10 mouse cellular contexts compared by ENCODE assay signal in the genomic region with DNA sequence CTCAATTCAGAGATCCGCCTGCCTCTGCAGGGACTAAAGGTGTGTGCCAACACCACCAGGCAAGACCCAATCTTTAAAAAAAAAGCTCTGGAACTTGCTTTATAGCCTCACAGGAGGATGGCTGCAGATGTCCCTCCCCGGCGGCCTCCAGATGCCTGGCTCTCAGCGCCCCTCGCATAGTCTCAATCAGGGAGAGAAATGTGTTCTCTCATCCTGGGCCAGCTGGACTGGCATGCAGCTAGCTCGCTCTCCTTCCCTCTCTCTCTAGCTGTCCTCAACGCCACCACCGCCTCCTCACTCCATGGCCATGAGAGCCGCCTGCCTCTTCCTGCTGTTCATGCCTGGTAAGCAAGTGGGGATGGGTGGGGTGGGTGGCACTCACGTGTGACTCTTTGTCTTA. TPM values are rescaled to one million over a fixed set of nuclear protein-coding genes. Genes with fewer than 3 reads are reported as not detected.
DNase-seq lines count a peak whose midpoint lies in the region; ATAC-seq lines count a peak whose summit lies in the region.
"Had no signal": no experiment of that assay in that cellular context is flagged by ENCODE, and none has a peak within 500 bp of the region (broad histone marks: within the 10 kb centered on the region; RNA-seq: fewer than 3 reads in every experiment).

No protein-coding gene starts in this region.

- H3K9me3 ChIP-seq in heart, embryonic 13.5 days: no peaks in the 10 kb centered on the region
- H3K9me3 ChIP-seq in limb, embryonic 13.5 days: no peaks in the 10 kb centered on the region
- H3K9me3 ChIP-seq in liver, embryonic 12.5 days (replicated peaks): no peaks in the 10 kb centered on the region

- peak overlapping the region; percentile 89; the same call in 1 of the 2 replicates for H3K9ac ChIP-seq in heart, embryonic 13.5 days
- peak overlapping the region; percentile 88 for H3K9ac ChIP-seq in limb, embryonic 13.5 days
- H3K9ac ChIP-seq in liver, embryonic 12.5 days: no peak overlapping the region

- H3K4me1 ChIP-seq in heart, embryonic 13.5 days: peaks cover 57% of the 10 kb centered on the region
- peaks cover 64% of the 10 kb centered on the region for H3K4me1 ChIP-seq in limb, embryonic 13.5 days
- H3K4me1 ChIP-seq in liver, embryonic 12.5 days: peaks cover 27% of the 10 kb centered on the region

- no peak for ATAC-seq in heart, embryonic 13.5 days (ENCODE audit: extremely low read depth, insufficient number of reproducible peaks, low FRiP score, low TSS enrichment)
- no peak for ATAC-seq in limb, embryonic 13.5 days (ENCODE audit: low FRiP score, low read depth)
- ATAC-seq in liver, embryonic 12.5 days: no peak

- H3K27me3 ChIP-seq in heart, embryonic 13.5 days (replicated peaks): no peaks in the 10 kb centered on the region
- no peaks in the 10 kb centered on the region for H3K27me3 ChIP-seq in limb, embryonic 13.5 days
- H3K27me3 ChIP-seq in liver, embryonic 12.5 days (replicated peaks): peaks cover 45% of the 10 kb centered on the region

- WGBS in heart, embryonic 13.5 days: 75% methylated on average over 10 of the region's 10 CpGs
- 70% methylated on average over 10 of the region's 10 CpGs for WGBS in limb, embryonic 13.5 days
- 71% methylated on average over 10 of the region's 10 CpGs for WGBS in liver, embryonic 12.5 days (ENCODE audit: insufficient replicate concordance)

- peaks cover 44% of the 10 kb centered on the region for H3K36me3 ChIP-seq in heart, embryonic 13.5 days
- H3K36me3 ChIP-seq in limb, embryonic 13.5 days: peaks cover 62% of the 10 kb centered on the region
- peaks cover 9% of the 10 kb centered on the region for H3K36me3 ChIP-seq in liver, embryonic 12.5 days

- 0 out of 2 replicates have a peak overlapping the region, but pooled peaks have one; percentile 79 for H3K27ac ChIP-seq in heart, embryonic 13.5 days (replicated peaks)
- H3K27ac ChIP-seq in limb, embryonic 13.5 days: peak overlapping the region; percentile 93
- no peak overlapping the region for H3K27ac ChIP-seq in liver, embryonic 12.5 days

- H3K4me3 ChIP-seq in heart, embryonic 13.5 days: peak overlapping the region; percentile 78; the same call in 1 of the 2 replicates
- H3K4me3 ChIP-seq in limb, embryonic 13.5 days: peak overlapping the region; percentile 82
- H3K4me3 ChIP-seq in liver, embryonic 12.5 days: no peak overlapping the region

- peak overlapping the region; percentile 76 for H3K4me2 ChIP-seq in heart, embryonic 13.5 days
- peak overlapping the region; percentile 92 for H3K4me2 ChIP-seq in limb, embryonic 13.5 days (replicated peaks)
- H3K4me2 ChIP-seq in liver, embryonic 12.5 days: no peak overlapping the region

- no peak for DNase-seq in heart, adult 9 months (ENCODE audit: low spot score in 2 of 2)
- DNase-seq in right cerebral cortex, adult 18-20 months: peak; percentile 44
- no peak for DNase-seq in right cerebral cortex, postnatal 36 days (ENCODE audit: low spot score in 2 of 2)
- DNase-seq in ovary, adult 18-20 months (ENCODE audit: low spot score): no peak
- no peak for DNase-seq in adrenal gland, adult (ENCODE audit: inconsistent age in 2 of 2, low spot score in 1 of 2)
- DNase-seq: kidney, adult 18-20 months; liver had no signal

RNA-seq across cellular contexts. Expression of gene Mfap2, which starts 2.3 kb away (rescaled TPM):
- polyA plus RNA-seq in heart, embryonic 13.5 days (2015; fragmentation: Nextera tagmentation; extraction: Ambion mirVana): 273 and 299 TPM in 2 replicates
- 757 and 803 TPM in 2 replicates for polyA plus RNA-seq in limb, embryonic 13.5 days (2015; fragmentation: Nextera tagmentation; extraction: Ambion mirVana)
- 40.7 and 46.7 TPM in 2 replicates for polyA plus RNA-seq in liver, embryonic 12.5 days (2016; fragmentation: Nextera tagmentation; extraction: Ambion mirVana)

RNA-seq across cellular contexts. Expression of gene Atp13a2, which starts 25.9 kb away (rescaled TPM):
- 28.7 and 29.4 TPM in 2 replicates for polyA plus RNA-seq in heart, embryonic 13.5 days (2015; fragmentation: Nextera tagmentation; extraction: Ambion mirVana)
- polyA plus RNA-seq in limb, embryonic 13.5 days (2015; fragmentation: Nextera tagmentation; extraction: Ambion mirVana): 37.4 and 41.8 TPM in 2 replicates
- polyA plus RNA-seq in liver, embryonic 12.5 days (2016; fragmentation: Nextera tagmentation; extraction: Ambion mirVana): 30.8 and 31.4 TPM in 2 replicates

RNA-seq across cellular contexts. Expression of gene Crocc, which starts 47.8 kb away (rescaled TPM):
- polyA plus RNA-seq in heart, embryonic 13.5 days (2015; fragmentation: Nextera tagmentation; extraction: Ambion mirVana): 3.4 and 3.5 TPM in 2 replicates
- 7.2 and 8.0 TPM in 2 replicates for polyA plus RNA-seq in limb, embryonic 13.5 days (2015; fragmentation: Nextera tagmentation; extraction: Ambion mirVana)
- polyA plus RNA-seq in liver, embryonic 12.5 days (2016; fragmentation: Nextera tagmentation; extraction: Ambion mirVana): 1.8 and 2.0 TPM in 2 replicates

RNA-seq across cellular contexts. Expression of gene Sdhb, which starts 51.6 kb away (rescaled TPM):
- 807 and 886 TPM in 2 replicates for polyA plus RNA-seq in heart, embryonic 13.5 days (2015; fragmentation: Nextera tagmentation; extraction: Ambion mirVana)
- 387 and 396 TPM in 2 replicates for polyA plus RNA-seq in limb, embryonic 13.5 days (2015; fragmentation: Nextera tagmentation; extraction: Ambion mirVana)
- polyA plus RNA-seq in liver, embryonic 12.5 days (2016; fragmentation: Nextera tagmentation; extraction: Ambion mirVana): 241 and 248 TPM in 2 replicates
